Mouse (Mus musculus) left cerebral cortex, postnatal 25 days (tissue): ENCODE results near the gene Eif4e. TPM values are rescaled to one million over a fixed set of nuclear protein-coding genes. Genes with fewer than 3 reads are reported as not detected.
"Not testable (repeated sequence)": the region's sequence is repeated elsewhere in the genome, so short reads cannot be mapped to it uniquely, and the experiment has no call there.

Source experiments
- DNase-seq, 2 experiments: peaks; one replicate each; pipeline ENCODE4 v3.0.0; 2022; ENCODE audit warnings: low spot score in 2 of 2, mixed read lengths in 1 of 2
- intact Hi-C: fragments of 180-260 bp; cut with DNase I; formaldehyde crosslinking; loops from one replicate; pipeline ENCODE4 v1.15.1; 2025
- microRNA-seq, 2 experiments: library from miRNA; unstranded; fragments of <30 nt; microRNA quantifications; one replicate each; pipeline ENCODE4 v1.2.0; 2022
- total RNA-seq, 2 experiments: library from RNA; stranded (reverse); gene quantifications; 2 replicates each; pipeline ENCODE4 v1.2.3; 2021

Eif4e gene
- total RNA-seq, 2 experiments from 2014 or later = 176 to 189 TPM

GRCm38 (mm10) chr3:138555279-138555678 is 29.3 kb downstream of the Eif4e start:
- DNase-seq, intact Hi-C loops: not testable (repeated sequence)

DNA sequence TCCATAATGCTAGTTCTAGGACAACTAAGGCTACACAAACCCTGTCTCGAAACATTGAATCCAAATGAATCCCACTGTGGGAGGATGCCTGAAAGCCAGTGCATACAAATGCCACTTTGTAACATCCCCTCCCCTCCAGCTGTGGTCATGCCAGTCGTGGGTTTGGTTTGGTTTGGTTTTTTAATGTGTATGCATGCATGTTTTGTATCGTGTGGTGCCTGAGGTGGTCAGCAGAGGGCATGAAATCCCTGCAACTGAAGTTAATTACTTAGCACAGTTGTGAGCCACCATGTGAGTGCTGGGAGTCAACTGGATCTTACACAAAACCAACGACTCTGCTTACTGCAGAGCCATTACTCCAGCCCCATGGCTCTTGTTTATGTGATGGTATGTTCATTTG is 32.5 kb downstream of the Eif4e start:
- intact Hi-C loops = no loop called here
- no peak for DNase-seq

GRCm38 (mm10) chr3:138560242-138560641 is 34.3 kb downstream of the Eif4e start:
- DNase-seq = no peak
- intact Hi-C loops = loop anchor here (10.0 kb wide), 1 partner anchor 345 kb away; no protein-coding TSS in a partner anchor

- DNase-seq = no peak
- intact Hi-C loops = loop anchor here (10.0 kb wide), 1 partner anchor 344 kb away; no protein-coding TSS in a partner anchor
These were observed 34.9 kb downstream of the Eif4e start for GRCm38 (mm10) chr3:138560886-138561285.

DNA sequence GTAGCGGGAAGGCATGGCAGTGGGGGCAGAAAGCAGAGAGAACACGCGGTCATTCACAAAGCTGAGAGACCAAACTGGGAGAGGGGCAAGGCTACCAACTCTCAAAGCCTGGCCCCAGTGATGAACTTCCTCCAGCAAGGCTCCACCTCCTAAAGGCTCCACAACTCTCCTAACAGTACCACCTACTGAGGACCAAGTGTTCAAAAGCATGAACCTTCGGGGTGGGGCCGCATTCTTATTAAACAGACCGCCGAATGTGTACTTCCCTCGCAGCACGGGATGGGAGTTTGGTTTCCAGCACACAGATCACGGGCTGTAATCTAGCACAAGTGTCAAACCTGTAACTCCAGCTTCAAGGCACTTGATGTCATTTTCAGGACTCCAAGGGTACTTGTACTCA is 52.9 kb downstream of the Eif4e start:
- DNase-seq = no peak
- intact Hi-C loops = no loop called here

GRCm38 (mm10) chr3:138586213-138586612 is 60.2 kb downstream of the Eif4e start:
- no peak for DNase-seq
- intact Hi-C loops = no loop called here

DNA sequence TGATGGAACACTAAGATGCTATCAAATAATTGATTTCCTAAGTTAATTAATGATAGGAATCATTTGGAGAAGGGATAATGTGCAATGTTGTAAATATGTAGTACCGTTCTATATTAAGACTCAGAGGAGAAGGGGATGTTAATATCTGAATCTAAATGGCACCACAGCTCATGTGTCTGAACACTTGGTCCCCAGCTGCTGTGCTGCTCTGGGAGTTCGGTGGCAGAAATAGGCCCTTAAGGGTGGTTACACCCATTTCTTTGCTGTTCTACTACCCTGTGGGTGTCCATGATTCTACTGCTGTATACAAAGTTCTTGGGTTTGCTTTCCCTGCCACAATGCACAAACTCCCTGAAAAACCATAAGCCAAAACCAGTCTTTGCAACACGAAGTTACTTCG is 61.2 kb downstream of the Eif4e start:
- intact Hi-C loops = no loop called here
- DNase-seq = no peak

DNA sequence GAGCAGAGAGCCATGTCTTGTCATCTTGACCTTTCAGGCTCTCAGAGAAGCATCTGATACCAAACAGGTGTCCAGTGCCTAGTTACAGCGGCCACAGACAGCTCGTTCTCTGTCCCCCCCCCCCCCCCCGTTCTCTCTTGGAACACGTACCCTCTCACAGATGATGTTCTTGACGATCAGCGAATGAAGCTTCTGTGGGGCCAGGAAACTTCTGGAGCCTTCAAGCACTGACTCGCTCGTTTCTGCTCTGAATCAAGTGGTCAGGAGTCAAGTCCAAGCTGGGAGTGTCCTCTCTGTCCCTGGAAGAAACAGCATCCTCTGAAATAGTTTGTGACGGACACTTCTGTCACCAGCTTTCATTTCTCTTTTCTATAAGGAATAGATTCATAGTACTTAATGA is 62.0 kb downstream of the Eif4e start:
- intact Hi-C loops = no loop called here
- no peak for DNase-seq

DNA sequence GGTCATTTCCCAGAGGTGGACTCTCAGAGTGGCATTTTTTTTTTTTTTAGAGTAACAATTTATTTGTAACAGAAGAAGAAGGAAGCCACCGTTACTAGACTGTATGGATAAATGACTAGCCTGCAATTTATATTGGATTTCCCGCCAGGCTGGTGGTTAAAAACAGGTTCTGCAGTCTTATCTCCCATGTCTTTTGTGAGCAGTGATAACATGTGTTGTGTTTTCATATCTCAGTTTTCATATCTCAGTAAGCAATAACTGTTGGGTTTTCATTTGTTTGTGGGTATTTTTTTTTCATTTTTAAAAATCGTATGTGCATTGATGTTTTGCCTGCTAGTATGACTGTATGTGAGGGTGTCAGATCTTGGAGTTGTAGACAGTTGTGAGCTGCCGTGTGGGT is 65.0 kb downstream of the Eif4e start:
- no peak for DNase-seq
- intact Hi-C loops = no loop called here

GRCm38 (mm10) chr3:138591806-138592365 is 65.9 kb downstream of the Eif4e start:
- intact Hi-C loops = no loop called here
- no peak for DNase-seq

DNA sequence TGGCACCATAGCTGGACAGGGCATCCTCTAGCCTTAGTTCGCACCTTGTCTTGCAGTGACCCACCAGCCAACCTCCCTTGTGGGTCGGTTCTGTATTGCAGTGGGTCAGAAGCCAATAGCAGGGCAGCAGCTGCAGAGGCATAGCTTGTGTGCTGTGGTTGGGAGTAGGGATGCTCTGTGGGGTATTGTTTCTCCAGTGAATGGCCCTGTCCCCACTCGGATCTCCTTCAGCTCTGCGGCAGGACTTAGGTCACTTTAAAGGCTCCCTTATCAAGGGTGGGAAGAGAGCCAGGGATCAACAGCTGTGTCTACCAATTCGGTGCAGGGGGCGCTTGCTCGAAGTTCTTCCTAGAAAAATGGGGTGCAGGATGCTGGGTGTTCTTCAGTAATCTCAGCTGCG is 67.2 kb downstream of the Eif4e start:
- intact Hi-C loops = no loop called here
- DNase-seq = peak in 1 of 2 experiments; percentile 19

DNA sequence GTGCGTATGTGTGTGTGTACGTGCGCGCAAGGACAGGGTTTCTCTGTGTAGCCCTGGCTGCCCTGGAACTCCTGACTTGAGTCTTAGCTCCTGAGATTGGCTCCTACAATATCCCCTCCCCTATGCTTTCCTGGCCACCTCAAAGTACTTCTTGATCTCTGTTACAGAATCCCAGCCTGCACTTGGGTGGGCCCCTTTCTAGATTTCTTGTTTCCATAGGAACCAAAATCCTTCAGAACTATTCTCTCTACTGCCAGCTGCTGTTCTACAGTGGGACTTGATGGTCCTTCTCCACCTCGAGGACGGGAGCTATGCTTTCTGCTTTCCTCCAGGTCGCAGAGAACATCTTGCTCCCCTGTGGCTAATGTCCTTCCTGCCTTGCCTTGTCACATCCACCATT is 67.9 kb downstream of the Eif4e start:
- intact Hi-C loops = no loop called here
- no peak for DNase-seq

DNA sequence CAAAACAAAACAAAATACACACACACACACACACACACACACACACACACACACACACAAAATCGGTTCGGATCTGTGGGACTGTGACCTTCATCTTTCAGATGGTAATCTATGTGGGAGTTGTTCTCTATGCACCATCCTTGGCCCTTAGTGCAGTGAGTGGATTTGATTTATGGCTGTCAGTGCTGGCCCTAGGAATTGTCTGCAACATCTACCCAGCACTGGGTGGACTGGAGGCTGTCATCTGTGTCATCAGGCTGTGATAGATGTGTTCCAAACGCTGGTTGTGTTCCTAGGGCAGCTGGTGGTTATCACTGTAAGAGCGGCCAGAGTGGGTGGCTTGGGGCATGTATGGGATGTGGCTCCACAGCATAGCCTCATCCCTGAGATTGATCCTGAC is 75.1 kb downstream of the Eif4e start:
- no peak for DNase-seq

DNA sequence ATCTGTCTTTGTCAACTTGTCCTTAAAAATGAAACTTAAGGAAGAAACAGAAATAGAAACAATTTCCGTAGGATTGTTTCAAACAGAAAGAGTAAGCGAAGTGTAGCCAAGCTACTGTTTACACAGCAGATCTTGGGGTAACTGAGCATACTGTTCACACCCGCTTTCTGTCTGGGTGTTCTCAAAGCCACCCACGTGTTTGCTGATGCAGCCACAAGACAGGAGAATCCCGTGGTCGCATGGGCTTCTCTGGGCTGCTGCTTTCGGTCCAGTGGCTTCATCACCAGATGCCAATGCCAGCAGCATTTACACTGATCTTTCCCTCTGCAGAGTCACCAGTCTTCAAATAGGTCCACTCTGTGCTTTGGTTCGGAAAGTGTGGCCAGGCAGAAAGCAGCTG is 79.2 kb downstream of the Eif4e start:
- DNase-seq = no peak
- intact Hi-C loops = no loop called here

More for the DNA sequence above, 75.1 kb downstream of the Eif4e start:
- intact Hi-C loops = no loop called here

GRCm38 (mm10) chr3:138608665-138609064 is 82.7 kb downstream of the Eif4e start:
- intact Hi-C loops = no loop called here
- no peak for DNase-seq

Small RNAs within 50 kb of the gene (microRNA-seq; reads per million reads assigned to microRNA genes)
- gene Mir1956 = 0 to 0.67 reads per million in 2 experiments

Other genes with a start within 250 kb of the Eif4e start
- gene Adh6a, start 212.9 kb upstream of the Eif4e start, total RNA-seq = not detected
- gene Adh6b, start 184.4 kb upstream of the Eif4e start, total RNA-seq = not detected
- not detected for gene Adh4, start 110.7 kb upstream of the Eif4e start, total RNA-seq
- gene Adh5, start 83.1 kb upstream of the Eif4e start, total RNA-seq = 10 to 100 TPM; 59.2 to 60.8 TPM
- 10 to 100 TPM; 40.5 to 43.8 TPM for gene Metap1, start 36.7 kb upstream of the Eif4e start, total RNA-seq
- gene Tspan5, start 216.0 kb downstream of the Eif4e start, total RNA-seq = 100 to 1,000 TPM; 260 to 264 TPM